Mouse (Mus musculus): ENCODE data around the gene Fam185a.

GRCm38 (mm10) chr5:21487306-21487705 lies 62.5 kb downstream of the Fam185a start:
- no peak for TF ChIP-seq CTCF (IDR thresholded peaks at IDR 0.05)
- TF ChIP-seq EP300 (IDR thresholded peaks at IDR 0.05; ENCODE audit: insufficient read depth, low read depth, low read length): no peak
